Mouse (Mus musculus) retina, adult 2 months (tissue): ENCODE data around the gene Mdh1b.
A peak's percentile ranks its signal among the peaks of the same experiment; 100 is the strongest.

Source experiments
- DNase-seq: peaks from one replicate; pipeline ENCODE4 v3.0.0-alpha.2; 2012; ENCODE audit warnings: low read depth, low spot score

Mdh1b gene

DNA sequence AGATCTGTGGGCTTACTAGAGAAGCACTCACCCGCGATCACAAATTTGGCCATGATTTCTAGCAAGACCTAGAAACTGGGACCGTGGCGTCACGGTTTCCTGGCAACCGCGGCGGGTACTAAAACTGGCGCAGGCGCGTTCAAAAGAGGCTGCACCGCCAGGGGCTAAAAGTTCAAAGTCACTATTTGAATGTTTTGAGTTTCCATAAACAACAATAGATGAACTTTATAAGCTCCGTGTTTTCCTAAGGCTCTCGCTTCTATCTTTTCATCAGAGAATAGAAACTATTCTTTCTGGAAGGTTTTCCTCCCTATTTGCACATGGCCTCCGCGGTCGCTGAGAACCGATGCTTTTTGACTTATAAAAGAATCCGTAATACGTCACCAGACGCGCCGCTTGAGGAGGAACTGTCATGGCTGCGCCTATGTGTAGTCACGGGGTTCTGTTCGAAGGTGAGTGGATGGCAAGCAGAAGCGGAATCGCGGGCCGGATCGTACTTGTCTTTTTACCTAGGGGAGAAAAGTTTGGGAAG, at the start of gene Mdh1b, which contains the start of gene Fastkd2:
TSS of gene Mdh1b (minus strand) at position 79 of the 532 bp plus-strand sequence.
TSS of gene Fastkd2 (plus strand) at position 375 of the 532 bp plus-strand sequence.
- DNase-seq: peak; percentile 92

DNA sequence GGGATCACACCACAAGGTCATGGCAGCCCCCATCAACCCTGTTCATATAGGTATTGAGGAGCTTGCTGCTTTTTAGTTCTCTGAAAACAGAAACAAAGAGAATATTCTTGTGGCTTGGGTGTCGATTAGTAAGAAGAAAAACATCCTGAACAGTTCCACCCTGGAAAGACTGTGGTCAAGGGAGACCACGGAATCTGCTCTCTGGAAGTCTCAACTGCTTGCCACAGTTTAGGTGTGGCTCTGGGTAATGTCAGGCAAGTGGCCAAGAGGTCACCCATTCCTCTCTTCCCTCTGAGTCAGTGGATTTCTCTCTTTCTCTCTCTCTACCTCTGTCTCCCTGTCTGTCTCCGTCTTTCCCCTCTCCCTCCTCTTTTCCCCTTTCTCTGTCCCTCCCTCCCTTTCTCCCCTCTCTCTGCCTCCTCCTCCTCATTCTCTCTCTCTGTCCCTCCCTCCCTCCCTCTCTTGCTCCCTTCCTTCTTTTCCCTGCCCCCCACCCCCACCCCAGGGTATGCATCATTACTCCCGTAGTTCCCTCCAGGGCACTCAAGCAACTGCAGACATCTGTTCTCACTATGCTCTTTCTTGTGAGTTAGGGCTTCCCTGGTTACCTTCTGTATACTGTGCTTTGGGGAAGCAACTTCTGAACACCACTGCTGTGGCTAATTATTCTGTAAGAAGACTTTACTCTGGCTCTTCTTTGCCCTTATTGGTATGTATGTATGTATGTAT, 46.9 kb upstream of the Mdh1b start:
- no peak for DNase-seq

- no peak for DNase-seq
Measured at GRCm38 (mm10) chr1:63776396-63776795, 46.3 kb upstream of the Mdh1b start.

- DNase-seq: no peak
Measured at GRCm38 (mm10) chr1:63770309-63770708, 40.2 kb upstream of the Mdh1b start.

DNA sequence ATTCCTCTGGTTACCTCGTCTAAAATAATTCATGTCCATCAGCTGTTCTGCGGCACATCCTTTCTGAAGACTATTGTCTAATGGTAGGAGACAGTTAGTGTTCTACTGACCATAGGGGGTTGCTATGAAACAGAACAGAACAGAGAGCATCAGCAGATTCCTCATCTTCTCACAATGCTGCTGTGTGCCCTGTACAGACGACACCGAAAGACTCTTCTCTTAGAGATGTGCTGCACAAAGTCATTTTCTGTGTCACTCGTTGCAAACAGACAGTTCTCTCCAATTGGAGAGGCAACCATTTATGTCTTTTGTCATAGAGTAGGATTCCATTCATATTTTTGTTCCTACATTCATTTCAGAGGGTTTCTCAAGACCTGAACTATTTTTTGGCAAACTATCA, 39.0 kb upstream of the Mdh1b start, which contains the start of gene 4933402D24Rik:
TSS of gene 4933402D24Rik (minus strand) at position 101 of the 400 bp plus-strand sequence.
- DNase-seq: no peak

- no peak for DNase-seq
Measured at GRCm38 (mm10) chr1:63768112-63768511, 38.0 kb upstream of the Mdh1b start.

DNA sequence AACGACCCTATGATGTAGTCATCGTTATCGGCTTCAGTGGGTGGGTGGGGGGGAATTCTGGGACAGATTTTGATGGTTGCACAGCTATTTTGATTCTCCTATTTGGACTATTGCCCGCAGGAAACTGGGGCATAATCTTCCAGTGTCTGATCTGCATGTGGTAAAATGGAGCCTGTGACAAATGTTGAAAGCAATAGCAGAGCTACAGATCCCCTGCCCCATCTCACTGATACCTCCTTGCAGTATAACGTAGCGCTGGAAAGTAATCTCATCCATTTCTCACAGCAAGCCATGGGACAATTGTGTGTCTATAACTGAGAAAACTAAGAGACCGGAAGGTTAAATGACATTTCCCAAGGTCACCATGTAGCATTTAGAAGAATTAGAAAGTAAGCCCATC, 34.3 kb upstream of the Mdh1b start:
- no peak for DNase-seq

DNA sequence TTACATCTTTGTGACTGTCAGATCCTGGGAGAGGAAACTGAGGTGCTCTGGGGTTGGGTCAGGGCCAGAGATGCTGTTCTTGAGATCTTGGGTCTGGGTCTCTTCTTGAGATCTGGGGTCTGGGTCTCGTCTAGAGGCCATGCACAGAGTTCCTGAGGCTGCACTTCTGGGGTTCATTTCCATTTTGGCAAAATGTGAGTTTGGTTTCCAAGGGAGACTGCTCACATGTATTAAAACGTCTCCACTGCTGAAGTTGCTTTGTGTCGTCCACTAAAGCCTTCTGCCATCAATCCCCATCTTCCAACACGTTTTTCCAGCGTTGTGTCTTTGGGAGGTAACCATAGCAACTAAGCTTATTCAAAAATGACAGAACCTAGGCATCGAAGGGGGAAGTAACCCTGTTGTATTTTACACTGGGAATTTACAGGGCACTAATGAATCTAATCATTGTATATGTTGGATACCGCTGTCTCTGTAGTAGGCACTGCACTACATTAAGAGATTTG, 33.8 kb upstream of the Mdh1b start:
- no peak for DNase-seq

- DNase-seq: peak; percentile 15
Measured at GRCm38 (mm10) chr1:63763212-63763694, 33.1 kb upstream of the Mdh1b start.

DNA sequence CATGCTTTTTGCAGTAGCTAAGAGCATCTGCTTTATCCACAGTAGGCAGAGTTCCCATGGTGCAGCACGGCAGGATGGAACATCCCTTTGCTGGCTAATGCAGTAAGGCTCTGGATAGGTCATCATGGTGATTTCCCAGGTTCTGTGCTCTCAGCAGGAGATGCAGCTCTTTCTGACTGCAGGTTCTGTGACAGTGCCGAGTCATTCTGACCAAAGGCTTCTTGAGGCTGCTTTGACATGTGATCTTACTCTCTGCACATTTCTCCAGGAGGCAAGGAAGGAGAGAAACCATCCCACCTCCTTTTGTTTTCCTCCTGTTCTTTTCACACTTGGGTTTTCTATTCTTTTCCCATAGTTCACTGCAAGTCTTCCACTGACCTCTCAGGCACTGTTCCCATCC, 25.9 kb upstream of the Mdh1b start:
- no peak for DNase-seq

- DNase-seq: peak; percentile 2
Measured at GRCm38 (mm10) chr1:63729796-63730195, 322 bp downstream of the Mdh1b start.

- DNase-seq: no peak
Measured at GRCm38 (mm10) chr1:63720161-63720560, 10.0 kb downstream of the Mdh1b start.

- DNase-seq: no peak
Measured at GRCm38 (mm10) chr1:63708876-63709275, 21.2 kb downstream of the Mdh1b start.

DNA sequence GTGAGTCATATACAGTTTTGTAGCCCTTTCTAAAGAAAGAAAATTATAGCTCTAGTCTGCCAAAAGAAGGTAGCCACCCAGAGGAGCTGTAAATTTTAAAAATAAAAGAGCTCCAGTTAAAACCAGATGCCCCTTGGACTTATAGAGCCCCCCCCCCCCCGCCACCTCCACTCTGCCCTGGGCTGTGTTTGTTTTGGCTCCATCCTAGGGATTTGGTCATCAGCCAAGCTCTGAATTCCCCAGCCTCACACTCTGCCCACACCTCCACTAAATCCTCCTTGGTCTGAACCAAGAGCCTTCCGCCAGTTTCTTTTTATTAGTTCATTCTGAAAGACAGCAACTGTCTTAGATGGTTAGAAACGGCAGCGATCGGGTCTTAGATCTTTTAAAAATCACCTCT, 24.4 kb downstream of the Mdh1b start:
- DNase-seq: no peak

GRCm38 (mm10) chr1:63696861-63697260, 33.3 kb downstream of the Mdh1b start:
- DNase-seq: no peak

GRCm38 (mm10) chr1:63686827-63687226, 43.3 kb downstream of the Mdh1b start, which contains the start of gene Dytn:
TSS of gene Dytn (minus strand) at chr1:63686927.
- DNase-seq: no peak

DNA sequence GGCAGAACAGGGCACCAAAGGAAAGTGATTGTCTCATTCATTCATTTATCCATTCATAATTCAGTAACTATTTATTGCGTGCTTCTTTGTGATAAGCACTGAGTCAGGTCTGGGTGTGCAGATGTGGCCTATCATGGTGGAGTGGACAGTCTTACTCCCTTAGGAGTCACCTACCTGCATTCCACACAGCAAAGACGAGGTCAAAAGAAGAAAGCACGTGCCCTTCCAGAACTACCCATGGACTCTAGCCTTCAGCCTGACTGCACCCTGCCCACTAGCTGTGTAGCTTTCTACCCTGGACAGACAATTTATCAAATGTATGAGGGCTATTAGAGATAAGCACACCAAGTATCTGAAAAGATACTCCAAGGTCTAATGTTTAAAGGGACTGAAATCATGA, 54.1 kb downstream of the Mdh1b start:
- no peak for DNase-seq

DNA sequence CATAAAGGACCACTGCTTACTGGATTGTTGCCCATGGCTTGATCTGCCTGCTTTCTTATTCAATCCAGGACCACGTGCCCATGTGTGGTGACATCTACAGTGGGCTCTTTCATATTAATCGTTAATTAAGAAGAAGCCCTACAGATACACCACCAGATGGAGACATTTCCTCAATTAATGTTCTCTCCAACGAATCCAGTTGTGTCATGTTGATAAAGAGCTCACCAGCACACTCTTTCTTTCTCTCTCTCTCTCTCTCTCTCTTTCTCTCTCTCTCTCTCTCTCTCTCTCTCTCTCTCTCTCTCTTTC, 61.3 kb downstream of the Mdh1b start:
- DNase-seq: peak; percentile 30

DNA sequence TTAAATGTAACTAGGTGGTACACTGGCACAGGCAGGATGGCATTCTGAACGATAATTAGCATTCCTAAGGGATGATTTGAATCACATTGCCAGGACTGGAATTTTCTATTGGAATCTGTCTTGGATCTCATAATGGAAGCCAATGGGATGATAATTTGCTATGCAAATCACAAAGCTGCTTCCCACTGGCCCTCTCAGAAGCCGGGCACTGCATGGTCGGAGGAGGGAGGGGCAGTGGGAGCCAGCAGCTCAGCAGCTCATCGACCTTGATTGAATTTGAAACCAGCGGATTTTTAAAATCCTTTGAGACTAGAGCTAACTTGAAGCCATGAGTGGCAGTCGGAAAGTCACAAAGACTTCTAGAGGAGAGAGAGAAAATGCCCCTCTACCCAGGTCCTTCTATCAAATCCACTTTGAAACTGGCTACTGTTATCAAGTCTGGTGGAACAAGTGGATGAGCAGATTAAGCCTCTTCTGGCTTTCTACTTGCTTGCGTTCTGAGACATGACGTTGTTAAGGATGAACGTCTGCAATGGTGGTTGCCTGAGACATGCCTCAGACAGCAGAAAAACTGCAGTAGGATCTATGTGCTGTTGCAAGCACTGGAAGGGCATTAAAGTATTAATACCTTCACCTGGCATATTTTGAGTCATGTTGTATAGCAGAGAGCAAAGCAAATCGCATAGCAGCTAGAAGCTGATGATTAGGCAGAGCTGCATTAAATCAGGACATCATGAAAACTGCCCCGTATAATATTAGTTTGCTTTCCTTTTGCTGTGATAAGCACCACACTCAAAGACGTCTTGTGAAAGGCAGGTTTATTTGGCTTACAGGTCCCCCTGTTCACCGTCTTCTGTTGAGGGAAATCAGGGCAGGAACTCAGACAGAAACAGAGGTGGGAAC, 61.9 kb downstream of the Mdh1b start:
- DNase-seq: no peak

DNA sequence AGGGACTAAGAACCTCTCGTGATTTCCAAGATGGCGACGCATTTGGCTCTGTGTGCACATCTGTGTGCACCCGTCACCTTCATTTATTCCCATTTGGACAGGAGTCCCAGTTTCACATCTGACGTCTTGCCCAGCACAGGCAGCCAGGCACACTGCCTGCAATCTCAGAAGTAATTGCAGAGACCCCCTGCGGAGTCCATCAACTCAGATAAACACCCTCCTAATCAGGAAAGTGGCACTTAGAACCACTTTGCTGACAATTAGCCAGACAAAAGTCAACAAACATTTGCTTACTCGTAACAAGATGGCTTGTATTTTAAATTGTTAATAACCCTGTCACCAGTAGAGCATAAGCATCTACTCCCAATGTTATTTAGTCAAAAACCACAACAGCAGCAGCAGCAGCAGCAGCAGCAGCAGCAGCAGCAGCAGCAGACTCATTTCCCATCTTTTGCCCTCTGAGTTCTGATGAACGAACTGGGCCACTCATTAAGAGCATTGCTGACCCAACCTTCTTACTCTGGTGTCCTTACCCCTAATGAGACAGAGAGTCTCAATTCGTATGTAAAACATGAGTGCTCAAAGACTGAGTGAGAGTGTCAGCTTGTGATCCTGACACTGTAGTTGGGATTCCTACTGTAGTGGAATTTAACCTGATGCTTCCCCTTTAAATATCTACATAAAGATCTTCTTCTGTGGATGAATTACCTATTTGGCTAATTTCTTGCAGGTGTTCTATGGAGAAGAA, 62.7 kb downstream of the Mdh1b start:
- DNase-seq: no peak

GRCm38 (mm10) chr1:63666089-63666488, 64.0 kb downstream of the Mdh1b start:
- DNase-seq: no peak
